Mouse (Mus musculus): Measurements from ENCODE around the gene Padi4. TPM values are rescaled to one million over a fixed set of nuclear protein-coding genes. Genes with fewer than 3 reads are reported as not detected.

Gene Padi4
- polyA plus RNA-seq, 1 experiment: 3.1 TPM

GRCm38 (mm10) chr4:140812191-140812590 is 38.2 kb upstream of the Padi4 start:
- Histone ChIP-seq H3K4me3 (replicated peaks) (peak overlapping the region; percentile 4), H3K9me3 (no peaks in the 10 kb centered on the region), H3K4me1 (peaks cover 64% of the 10 kb centered on the region), H3K27me3 (replicated peaks) (peaks cover 28% of the 10 kb centered on the region), H3K36me3 (replicated peaks; ENCODE audit: low read length) (no peaks in the 10 kb centered on the region)
- TF ChIP-seq FLI1 (IDR thresholded peaks at IDR 0.05; ENCODE audit: low read length) (no peak), GATA1 (IDR thresholded peaks at IDR 0.05; ENCODE audit: borderline replicate concordance, low read length) (no peak)

GRCm38 (mm10) chr4:140810458-140811260 is 36.6 kb upstream of the Padi4 start, which contains the start of gene Padi3:
Gene Padi3 (minus strand): TSS chr4:140810648.
- H3K36me3 ChIP-seq (replicated peaks; ENCODE audit: low read length): no peaks in the 10 kb centered on the region
- no peak within 1 kb of the TSS for H3K4me3 ChIP-seq (replicated peaks)
- peaks cover 48% of the 10 kb centered on the region for H3K4me1 ChIP-seq
- no peak for TF ChIP-seq FLI1 (IDR thresholded peaks at IDR 0.05; ENCODE audit: low read length)
- no peaks in the 10 kb centered on the region for H3K9me3 ChIP-seq
- H3K27me3 ChIP-seq (replicated peaks): peaks cover 40% of the 10 kb centered on the region

GRCm38 (mm10) chr4:140809118-140809517 is 35.1 kb upstream of the Padi4 start:
- H3K27me3 ChIP-seq (replicated peaks): peaks cover 47% of the 10 kb centered on the region
- H3K36me3 ChIP-seq (replicated peaks; ENCODE audit: low read length): no peaks in the 10 kb centered on the region
- no peak overlapping the region for H3K4me3 ChIP-seq (replicated peaks)
- H3K9me3 ChIP-seq: peaks cover 5% of the 10 kb centered on the region
- TF ChIP-seq GATA1 (IDR thresholded peaks at IDR 0.05; ENCODE audit: borderline replicate concordance, low read length) (no peak), FLI1 (IDR thresholded peaks at IDR 0.05; ENCODE audit: low read length) (no peak)
- peaks cover 40% of the 10 kb centered on the region for H3K4me1 ChIP-seq

GRCm38 (mm10) chr4:140804601-140805000 is 30.6 kb upstream of the Padi4 start:
- H3K36me3 ChIP-seq (replicated peaks; ENCODE audit: low read length): no peaks in the 10 kb centered on the region
- peaks cover 16% of the 10 kb centered on the region for H3K9me3 ChIP-seq
- peaks cover 63% of the 10 kb centered on the region for H3K27me3 ChIP-seq (replicated peaks)
- TF ChIP-seq FLI1 (IDR thresholded peaks at IDR 0.05; ENCODE audit: low read length): no peak
- TF ChIP-seq GATA1 (IDR thresholded peaks at IDR 0.05; ENCODE audit: borderline replicate concordance, low read length): no peak
- peaks cover 5% of the 10 kb centered on the region; the same call in 1 of the 2 replicates for H3K4me1 ChIP-seq
- H3K4me3 ChIP-seq (replicated peaks): no peak overlapping the region

- Histone ChIP-seq H3K4me1 (peaks cover 5% of the 10 kb centered on the region), H3K9me3 (peaks cover 16% of the 10 kb centered on the region), H3K27me3 (replicated peaks) (peaks cover 58% of the 10 kb centered on the region)
These were observed 27.3 kb upstream of the Padi4 start for GRCm38 (mm10) chr4:140801364-140801763.

GRCm38 (mm10) chr4:140796786-140797185 is 22.8 kb upstream of the Padi4 start:
- Histone ChIP-seq H3K27me3 (replicated peaks) (peaks cover 62% of the 10 kb centered on the region), H3K4me1 (peaks cover 11% of the 10 kb centered on the region), H3K9me3 (no peaks in the 10 kb centered on the region)

More at GRCm38 (mm10) chr4:140801364-140801763, 27.3 kb upstream of the Padi4 start:
- TF ChIP-seq GATA1 (IDR thresholded peaks at IDR 0.05; ENCODE audit: borderline replicate concordance, low read length): no peak
- TF ChIP-seq FLI1 (IDR thresholded peaks at IDR 0.05; ENCODE audit: low read length): no peak
- Histone ChIP-seq H3K4me3 (replicated peaks) (no peak overlapping the region), H3K36me3 (replicated peaks; ENCODE audit: low read length) (no peaks in the 10 kb centered on the region)

GRCm38 (mm10) chr4:140794678-140795077 is 20.6 kb upstream of the Padi4 start:
- H3K36me3 ChIP-seq (replicated peaks; ENCODE audit: low read length): no peaks in the 10 kb centered on the region
- TF ChIP-seq GATA1 (IDR thresholded peaks at IDR 0.05; ENCODE audit: borderline replicate concordance, low read length) (no peak), FLI1 (IDR thresholded peaks at IDR 0.05; ENCODE audit: low read length) (no peak)
- H3K4me1 ChIP-seq: peaks cover 11% of the 10 kb centered on the region
- H3K27me3 ChIP-seq (replicated peaks): peaks cover 56% of the 10 kb centered on the region
- H3K4me3 ChIP-seq (replicated peaks): no peak overlapping the region
- H3K9me3 ChIP-seq: no peaks in the 10 kb centered on the region

More at GRCm38 (mm10) chr4:140796786-140797185, 22.8 kb upstream of the Padi4 start:
- no peak for TF ChIP-seq FLI1 (IDR thresholded peaks at IDR 0.05; ENCODE audit: low read length)
- TF ChIP-seq GATA1 (IDR thresholded peaks at IDR 0.05; ENCODE audit: borderline replicate concordance, low read length): no peak
- Histone ChIP-seq H3K4me3 (replicated peaks) (no peak overlapping the region), H3K36me3 (replicated peaks; ENCODE audit: low read length) (no peaks in the 10 kb centered on the region)

GRCm38 (mm10) chr4:140793795-140794194 is 19.8 kb upstream of the Padi4 start:
- Histone ChIP-seq H3K4me1 (peaks cover 6% of the 10 kb centered on the region; the same call in 1 of the 2 replicates), H3K9me3 (no peaks in the 10 kb centered on the region), H3K36me3 (replicated peaks; ENCODE audit: low read length) (no peaks in the 10 kb centered on the region), H3K4me3 (replicated peaks) (no peak overlapping the region), H3K27me3 (replicated peaks) (peaks cover 51% of the 10 kb centered on the region)
- no peak for TF ChIP-seq FLI1 (IDR thresholded peaks at IDR 0.05; ENCODE audit: low read length)
- TF ChIP-seq GATA1 (IDR thresholded peaks at IDR 0.05; ENCODE audit: borderline replicate concordance, low read length): no peak

GRCm38 (mm10) chr4:140792584-140792983 is 18.5 kb upstream of the Padi4 start:
- Histone ChIP-seq H3K4me3 (replicated peaks) (no peak overlapping the region), H3K27me3 (replicated peaks) (peaks cover 40% of the 10 kb centered on the region), H3K36me3 (replicated peaks; ENCODE audit: low read length) (no peaks in the 10 kb centered on the region), H3K4me1 (peaks cover 13% of the 10 kb centered on the region), H3K9me3 (no peaks in the 10 kb centered on the region)
- no peak for TF ChIP-seq FLI1 (IDR thresholded peaks at IDR 0.05; ENCODE audit: low read length)
- TF ChIP-seq GATA1 (IDR thresholded peaks at IDR 0.05; ENCODE audit: borderline replicate concordance, low read length): no peak

GRCm38 (mm10) chr4:140791071-140791470 is 17.0 kb upstream of the Padi4 start:
- Histone ChIP-seq H3K9me3 (peaks cover 12% of the 10 kb centered on the region), H3K36me3 (replicated peaks; ENCODE audit: low read length) (no peaks in the 10 kb centered on the region)
- TF ChIP-seq GATA1 (IDR thresholded peaks at IDR 0.05; ENCODE audit: borderline replicate concordance, low read length) (no peak), FLI1 (IDR thresholded peaks at IDR 0.05; ENCODE audit: low read length) (no peak)

More at GRCm38 (mm10) chr4:140791071-140791470, 17.0 kb upstream of the Padi4 start:
- Histone ChIP-seq H3K4me3 (replicated peaks) (no peak overlapping the region), H3K4me1 (peaks cover 20% of the 10 kb centered on the region), H3K27me3 (replicated peaks) (peaks cover 34% of the 10 kb centered on the region)

Data from megakaryocyte, embryonic 14.5 days (primary cell).